Mouse (Mus musculus) G1E-ER4 (cell line): ENCODE measurements around the gene Adgrv1. TPM values are rescaled to one million over a fixed set of nuclear protein-coding genes. Genes with fewer than 3 reads are reported as not detected.

Experiments
- GATA1 ChIP-seq: IDR thresholded peaks from one replicate; pipeline ENCODE4 v1.8.0; 2012; ENCODE audit warnings: low read length, inconsistent platforms
- polyA plus RNA-seq: library from polyadenylated mRNA; stranded (reverse); fragments of >175 nt; gene quantifications from 2 replicates; pipeline ENCODE4 v1.2.3, GENCODE M21; 2012

Gene Adgrv1
- polyA plus RNA-seq, 1 experiment: not detected

DNA sequence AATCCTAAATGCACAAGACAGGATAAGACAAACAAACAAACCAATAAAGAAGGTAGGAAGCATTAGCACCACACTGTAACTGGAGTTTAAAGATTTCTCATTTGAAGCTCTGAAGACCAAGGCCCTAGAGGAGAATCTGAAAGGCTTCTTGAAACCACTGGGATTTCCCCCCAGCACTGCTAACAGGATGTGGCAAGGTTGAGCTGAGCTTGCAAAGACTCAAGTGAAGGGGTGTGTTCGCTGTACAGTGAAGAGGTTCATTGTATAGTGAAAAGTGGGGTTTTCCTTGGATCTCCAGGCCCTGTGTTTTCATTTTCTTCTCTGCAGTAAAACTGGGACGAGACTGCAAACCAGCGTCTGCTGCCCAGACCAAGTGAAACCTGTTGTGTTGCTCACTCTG, 456.9 kb downstream of the Adgrv1 start:
- TF ChIP-seq GATA1: no peak

GRCm38 (mm10) chr13:81171115-81171514, 461.8 kb downstream of the Adgrv1 start:
- no peak for TF ChIP-seq GATA1

DNA sequence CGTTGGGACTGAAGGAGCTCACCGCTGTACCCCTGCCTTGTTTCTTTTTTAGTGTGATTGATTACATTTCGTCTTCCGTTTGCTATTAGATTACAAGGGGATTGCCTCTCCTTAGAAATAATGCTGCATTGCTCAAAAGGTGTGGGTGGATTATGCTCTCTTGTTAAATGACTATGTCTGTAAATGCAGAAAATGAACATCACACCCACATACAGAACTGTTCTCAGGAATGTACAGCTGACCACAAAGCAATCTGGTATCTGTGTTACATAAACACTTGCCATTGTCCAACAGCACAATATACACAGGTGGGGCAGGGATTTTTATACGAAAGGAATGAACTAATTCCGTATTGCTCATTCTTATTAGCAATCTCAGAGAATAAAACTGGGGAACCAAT, 465.5 kb downstream of the Adgrv1 start:
- TF ChIP-seq GATA1: no peak

DNA sequence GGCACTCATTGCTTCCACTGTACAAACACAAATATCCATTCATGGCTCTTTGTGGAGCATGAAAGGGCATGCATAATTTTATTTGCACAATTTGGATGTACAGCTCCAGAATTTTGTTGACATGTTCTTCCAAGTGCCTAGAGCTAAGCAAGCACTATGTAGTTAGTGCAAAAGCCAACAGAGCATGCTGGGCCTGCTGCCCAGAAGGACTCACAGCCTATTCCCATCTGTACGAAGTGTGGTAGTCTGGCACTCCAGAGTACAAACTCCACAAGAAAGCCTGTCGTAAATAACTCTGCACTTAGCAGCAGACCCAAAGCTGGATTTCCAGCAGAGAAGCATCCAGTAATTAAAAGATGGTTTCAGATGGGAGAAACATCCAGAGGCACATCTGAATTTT, 473.1 kb downstream of the Adgrv1 start:
- TF ChIP-seq GATA1: no peak

- no peak for TF ChIP-seq GATA1
Measured at GRCm38 (mm10) chr13:81155322-81155721, 477.6 kb downstream of the Adgrv1 start.

DNA sequence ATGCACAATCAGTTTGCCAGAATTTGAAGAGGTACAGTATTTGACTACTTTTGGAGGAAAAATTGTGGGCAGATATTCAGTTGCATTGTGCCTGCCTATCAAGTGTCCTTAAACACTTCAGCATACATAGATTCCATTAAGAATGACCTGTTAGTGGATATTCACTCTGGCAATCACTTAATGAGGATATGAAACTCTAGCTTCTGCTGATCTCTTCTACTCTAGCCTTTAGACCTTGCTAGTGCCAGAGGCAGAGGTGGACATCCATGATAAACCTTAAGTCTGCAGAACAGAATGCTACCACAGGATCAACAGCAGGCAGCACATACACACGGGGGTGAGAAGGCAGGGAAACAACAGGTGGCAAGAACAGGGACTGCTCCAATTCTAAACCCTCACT, 488.5 kb downstream of the Adgrv1 start:
- no peak for TF ChIP-seq GATA1

DNA sequence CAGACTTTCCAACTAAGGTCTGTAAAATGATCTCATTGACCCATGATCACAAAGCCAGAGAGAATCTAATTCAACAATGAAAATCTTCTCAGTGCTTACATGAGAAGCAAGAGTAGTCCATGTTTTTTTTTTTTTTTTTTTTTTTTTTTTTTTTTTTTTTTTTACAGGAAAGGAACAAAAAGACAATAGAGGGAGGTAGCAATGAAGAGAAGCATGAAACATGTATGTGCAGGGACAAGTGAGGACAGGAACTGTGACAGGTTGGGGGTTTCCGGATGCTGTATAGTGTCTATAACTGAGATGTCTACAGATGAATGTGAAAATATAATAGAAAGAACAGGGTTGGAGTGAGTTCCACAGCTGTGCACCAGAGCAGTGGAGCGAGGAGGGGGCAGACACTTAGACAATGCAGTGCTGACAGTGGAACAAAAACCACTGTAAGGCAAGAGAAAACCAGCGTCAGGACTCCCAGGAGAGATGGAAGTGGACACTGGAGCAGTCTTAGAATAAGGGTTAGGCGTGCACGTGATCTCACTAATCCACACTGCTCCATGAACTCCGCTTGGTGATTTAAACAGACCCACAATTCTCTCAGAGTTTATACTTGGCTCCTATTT, 490.6 kb downstream of the Adgrv1 start:
- no peak for TF ChIP-seq GATA1

DNA sequence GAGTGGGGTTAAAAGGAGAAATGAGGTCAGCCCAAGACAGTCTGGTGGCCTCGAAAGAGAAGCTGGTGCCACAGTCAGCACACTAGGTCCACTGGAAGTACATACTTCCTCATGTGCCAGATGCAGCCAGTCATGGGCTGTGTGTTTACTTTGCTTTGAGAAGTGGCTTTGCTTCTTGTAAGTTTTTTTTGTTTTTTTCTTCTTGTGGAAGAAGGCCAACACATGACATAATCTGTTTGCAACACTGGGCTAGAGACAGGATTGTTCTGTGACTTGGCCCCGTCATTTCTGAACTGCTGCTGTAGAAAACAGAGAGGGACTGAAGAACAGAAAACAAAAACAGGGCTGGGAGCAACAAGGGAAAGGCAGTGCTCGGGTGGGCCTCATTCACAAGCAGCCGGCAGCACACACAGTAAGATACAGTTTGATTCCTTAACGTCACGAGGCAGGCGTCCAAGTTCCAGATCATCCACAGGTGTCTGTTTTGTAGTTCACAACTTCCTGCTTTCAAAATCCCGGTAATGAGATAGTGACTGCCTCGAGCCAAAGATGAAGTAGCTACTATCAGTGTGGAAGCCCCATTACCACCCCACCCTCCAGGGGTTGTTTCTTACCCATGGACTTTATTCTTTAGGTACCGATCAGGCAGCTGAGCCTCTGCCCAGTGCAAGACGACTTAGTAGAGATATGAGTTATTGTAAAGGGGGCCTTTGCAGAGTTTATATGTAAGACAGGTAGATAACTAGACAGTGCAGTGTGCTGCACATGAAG, 496.1 kb downstream of the Adgrv1 start:
- no peak for TF ChIP-seq GATA1

GRCm38 (mm10) chr13:81135953-81136352, 497.0 kb downstream of the Adgrv1 start:
- TF ChIP-seq GATA1: no peak

- no peak for TF ChIP-seq GATA1
Measured at GRCm38 (mm10) chr13:81134412-81134811, 498.5 kb downstream of the Adgrv1 start.

DNA sequence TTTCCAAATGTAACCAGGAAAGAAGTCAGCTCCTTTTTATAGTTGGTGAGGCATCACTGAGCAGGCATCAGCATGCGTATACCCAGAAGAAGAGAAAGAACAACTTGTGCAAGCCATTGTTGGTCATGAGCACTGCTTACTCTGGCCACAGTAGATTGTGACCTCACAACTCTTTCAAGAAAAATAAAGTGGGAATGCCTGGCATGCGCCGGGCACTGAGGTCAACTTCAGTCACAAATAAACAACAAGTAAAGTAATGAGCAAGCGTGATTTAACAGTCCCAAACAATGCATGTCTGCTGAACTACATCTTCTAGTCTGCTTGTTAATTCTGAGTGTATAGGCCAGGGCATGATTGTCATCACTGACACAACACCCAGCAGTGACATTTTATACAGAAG, 499.6 kb downstream of the Adgrv1 start:
- TF ChIP-seq GATA1: no peak

GRCm38 (mm10) chr13:81132691-81133090, 500.3 kb downstream of the Adgrv1 start:
- no peak for TF ChIP-seq GATA1

GRCm38 (mm10) chr13:81131860-81132259, 501.1 kb downstream of the Adgrv1 start:
- TF ChIP-seq GATA1: no peak

- TF ChIP-seq GATA1: no peak
Measured at GRCm38 (mm10) chr13:81130742-81131524, 502.0 kb downstream of the Adgrv1 start.

DNA sequence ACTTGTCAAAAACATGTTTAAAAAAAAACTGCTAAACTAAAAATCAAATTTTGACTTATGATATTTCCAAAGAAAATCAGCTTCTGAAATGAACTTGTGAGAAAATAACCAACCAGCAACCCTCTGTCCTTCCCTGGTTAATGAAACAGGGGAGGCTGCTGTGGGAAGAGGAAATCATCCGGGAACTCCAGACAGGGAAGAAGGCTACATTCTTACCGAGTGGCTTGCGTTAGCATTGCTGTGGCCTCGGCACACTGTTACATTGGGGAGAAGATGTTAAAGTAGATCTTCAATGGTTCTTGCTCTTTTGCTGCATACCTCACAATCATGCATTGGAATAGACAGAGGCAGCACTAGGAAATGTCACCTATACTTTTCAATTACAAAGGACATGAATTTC, 507.1 kb downstream of the Adgrv1 start:
- no peak for TF ChIP-seq GATA1

DNA sequence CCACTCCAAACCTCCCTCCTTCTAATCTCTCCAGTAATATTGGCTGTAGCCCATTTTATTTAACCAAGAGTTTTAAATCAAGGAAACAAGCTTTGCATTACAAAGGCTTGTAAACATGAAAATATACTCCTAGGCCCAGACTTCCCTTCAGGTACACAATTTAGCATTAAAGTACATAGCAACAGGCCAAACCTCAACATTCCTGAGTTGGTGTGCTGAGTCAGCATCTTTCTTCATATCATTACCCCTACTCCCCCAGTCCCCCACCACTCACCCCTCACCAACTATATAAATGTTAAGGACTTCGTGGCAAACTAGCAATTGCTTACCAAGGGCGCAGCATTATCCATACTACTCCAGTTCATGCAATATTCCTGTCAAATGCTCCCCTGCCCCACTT, 510.7 kb downstream of the Adgrv1 start:
- TF ChIP-seq GATA1: no peak

GRCm38 (mm10) chr13:81110479-81110878, 522.5 kb downstream of the Adgrv1 start:
- no peak for TF ChIP-seq GATA1

DNA sequence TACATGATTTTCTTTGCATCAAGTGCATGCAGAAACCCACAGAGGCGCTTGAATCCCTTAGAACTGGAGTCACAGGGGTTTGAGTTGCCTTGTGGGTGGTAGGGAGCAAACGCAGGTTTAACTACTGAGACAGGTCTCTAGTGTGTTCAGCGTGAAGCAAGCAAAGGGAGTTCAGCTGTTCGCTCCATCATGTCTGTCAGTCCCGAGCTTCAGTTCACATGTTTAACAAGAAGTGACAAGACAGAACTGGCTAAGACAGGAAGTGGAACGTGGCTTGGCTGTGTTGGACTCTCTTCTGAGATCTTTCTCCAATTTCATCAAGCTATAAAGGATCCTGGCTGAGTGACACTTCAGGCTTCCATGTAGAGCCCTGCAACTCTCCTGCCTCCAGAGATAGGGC, 523.3 kb downstream of the Adgrv1 start:
- TF ChIP-seq GATA1: no peak
